Mouse (Mus musculus) heart, embryonic 12.5 days (tissue): ENCODE data around the gene Lcn4. TPM values are rescaled to one million over a fixed set of nuclear protein-coding genes. Genes with fewer than 3 reads are reported as not detected.
"Not testable (repeated sequence)": the region's sequence is repeated elsewhere in the genome, so short reads cannot be mapped to it uniquely, and the experiment has no call there.

Source experiments
- ATAC-seq: fragments of 200-750 bp; cut with Nextera tagmentation; 2 replicates; pipeline ENCODE4 v1.8.0; 2017; ENCODE audit warnings: moderate TSS enrichment, moderate library complexity; ENCODE audit not compliant: insufficient number of reproducible peaks, low FRiP score
- H3K27ac ChIP-seq: fragments of 300-500 bp; sonication (generic); 2 replicates; pipeline ENCODE4 v1.5.1; 2016; ENCODE audit warnings: mild to moderate bottlenecking, moderate library complexity; ENCODE audit not compliant: poor library complexity, severe bottlenecking
- H3K27me3 ChIP-seq: fragments of 300-500 bp; sonication (generic); replicated peaks from 2 replicates; pipeline ENCODE4 v1.6.1; 2016; ENCODE audit warnings: mild to moderate bottlenecking, moderate library complexity
- H3K36me3 ChIP-seq: fragments of 300-500 bp; sonication (generic); 2 replicates; pipeline ENCODE4 v1.6.1; 2016; ENCODE audit warnings: mild to moderate bottlenecking, moderate library complexity
- H3K4me1 ChIP-seq: fragments of 300-500 bp; sonication (generic); replicated peaks from 2 replicates; pipeline ENCODE4 v1.6.1; 2016; ENCODE audit warnings: mild to moderate bottlenecking
- H3K4me2 ChIP-seq: fragments of 300-500 bp; sonication (generic); 2 replicates; pipeline ENCODE4 v1.6.1; 2016; ENCODE audit warnings: mild to moderate bottlenecking, moderate library complexity
- H3K4me3 ChIP-seq: fragments of 300-500 bp; sonication (generic); 2 replicates; pipeline ENCODE4 v1.5.1; 2016; ENCODE audit warnings: mild to moderate bottlenecking
- H3K9ac ChIP-seq: fragments of 300-500 bp; sonication (generic); 2 replicates; pipeline ENCODE4 v1.6.1; 2016; ENCODE audit warnings: mild to moderate bottlenecking, moderate library complexity
- H3K9me3 ChIP-seq: fragments of 300-500 bp; sonication (generic); replicated peaks from 2 replicates; pipeline ENCODE4 v1.6.1; 2016; ENCODE audit warnings: mild to moderate bottlenecking, moderate library complexity
- WGBS: fragments of 180-500 bp; shearing (Covaris S2); methylation state at CpG from one replicate; pipeline ENCODE4 v1.1.7; 2016; 5-methylcytosine and 5-hydroxymethylcytosine counted together
- polyA plus RNA-seq: library from polyadenylated mRNA; unstranded; fragments of >200 nt; fragmentation: Nextera tagmentation; extraction: Ambion mirVana; gene quantifications from 2 replicates; pipeline ENCODE4 v1.2.1, GENCODE M21; 2016

Gene Lcn4
- polyA plus RNA-seq: not detected in 2 replicates

DNA sequence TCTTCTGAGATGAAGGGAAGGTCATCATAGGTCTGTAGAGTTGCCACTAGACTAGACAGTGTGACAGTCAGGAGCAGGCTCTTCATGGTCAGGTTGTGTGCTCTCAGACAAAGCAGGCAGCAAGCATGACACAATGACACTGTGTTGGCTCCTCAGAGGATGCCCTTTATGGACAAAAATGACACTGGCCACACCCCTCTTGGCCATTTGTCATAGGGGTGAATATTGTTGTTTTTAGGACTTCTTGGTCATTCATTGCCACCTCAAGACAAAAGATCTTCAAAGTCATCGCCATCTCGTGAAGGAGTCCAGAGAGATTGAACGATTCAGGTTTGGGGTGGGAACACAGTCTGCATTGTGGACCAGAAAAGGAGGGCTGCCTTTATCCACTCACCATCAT lies at the start of gene Lcn4:
Gene Lcn4, minus strand, starts transcription at position 101 of the 400 bp plus-strand sequence.
- Histone ChIP-seq H3K27ac (no peak within 1 kb of the TSS), H3K4me1 (no peaks in the 10 kb centered on the region), H3K4me2 (no peak within 1 kb of the TSS), H3K4me3 (no peak within 1 kb of the TSS), H3K9ac (no peak within 1 kb of the TSS), H3K36me3 (no peaks in the 10 kb centered on the region), H3K9me3 (no peaks in the 10 kb centered on the region), H3K27me3 (no peaks in the 10 kb centered on the region)
- 78% methylated on average over 3 of the region's 3 CpGs for WGBS
- no peak for ATAC-seq

DNA sequence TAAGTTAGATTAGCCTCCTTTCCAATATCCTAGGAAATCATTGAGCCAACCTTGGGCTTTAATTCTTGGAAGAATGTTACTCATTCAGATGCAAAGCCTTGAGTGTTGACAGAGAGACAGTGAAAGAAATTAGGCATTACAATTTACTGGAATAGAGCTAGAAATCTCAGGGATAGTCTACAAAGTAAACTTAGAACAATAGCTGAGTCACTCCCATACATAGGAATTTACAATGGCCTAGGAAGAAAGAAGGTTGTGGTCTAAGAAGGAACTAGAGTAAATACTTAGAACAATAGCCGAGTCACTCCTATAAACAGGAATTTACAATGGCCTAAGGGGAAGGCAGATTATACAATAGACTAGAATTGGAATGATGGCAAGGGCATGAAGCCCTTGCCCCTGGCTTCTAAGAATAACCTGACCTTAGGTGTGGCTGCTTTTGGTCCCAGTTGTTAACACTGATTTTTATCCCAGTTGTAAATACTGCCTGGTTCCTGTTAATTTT lies 15.1 kb upstream of the Lcn4 start:
- 77% methylated on average over 1 of the region's 1 CpGs for WGBS
- no peak for ATAC-seq
- H3K9ac ChIP-seq: no peak overlapping the region

GRCm38 (mm10) chr2:26668746-26669145 lies 2.3 kb downstream of the Lcn4 start:
- Histone ChIP-seq H3K4me1 (no peaks in the 10 kb centered on the region), H3K36me3 (no peaks in the 10 kb centered on the region), H3K4me2 (no peak overlapping the region), H3K27me3 (no peaks in the 10 kb centered on the region), H3K9ac (no peak overlapping the region), H3K9me3 (no peaks in the 10 kb centered on the region), H3K27ac (no peak overlapping the region), H3K4me3 (no peak overlapping the region)
- ATAC-seq: no peak

More for the DNA sequence above, 15.1 kb upstream of the Lcn4 start:
- Histone ChIP-seq H3K27me3 (no peaks in the 10 kb centered on the region), H3K4me2 (no peak overlapping the region), H3K4me1 (no peaks in the 10 kb centered on the region), H3K27ac (no peak overlapping the region), H3K36me3 (no peaks in the 10 kb centered on the region), H3K9me3 (no peaks in the 10 kb centered on the region), H3K4me3 (no peak overlapping the region)

DNA sequence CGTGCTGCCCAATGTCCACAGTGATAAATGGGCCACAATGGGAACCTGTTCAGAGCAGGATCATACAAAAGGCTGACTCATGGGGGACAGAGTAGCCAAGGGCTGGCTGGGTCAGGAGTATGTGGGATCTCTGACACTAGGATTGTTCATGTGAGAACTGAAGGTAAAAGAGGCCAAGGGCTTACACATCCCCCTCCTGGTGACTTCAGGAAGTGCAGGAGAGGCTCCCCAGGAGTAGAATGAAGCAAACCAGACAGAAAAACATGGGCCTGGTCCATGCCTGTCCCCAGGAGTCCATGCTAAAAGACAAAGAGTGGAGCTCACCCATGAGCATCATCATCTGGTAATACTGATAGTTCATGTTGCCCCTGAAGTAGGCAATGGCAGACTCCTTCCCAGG lies 7.5 kb downstream of the Lcn4 start:
- 74% methylated on average over 1 of the region's 1 CpGs for WGBS
- not testable (repeated sequence) for H3K9me3 ChIP-seq, H3K27ac ChIP-seq, ATAC-seq, H3K27me3 ChIP-seq, H3K4me3 ChIP-seq, H3K36me3 ChIP-seq, H3K4me2 ChIP-seq
- H3K9ac ChIP-seq: peak overlapping the region; percentile 2; the same call in 1 of the 2 replicates
- H3K4me1 ChIP-seq: peaks cover 20% of the 10 kb centered on the region

DNA sequence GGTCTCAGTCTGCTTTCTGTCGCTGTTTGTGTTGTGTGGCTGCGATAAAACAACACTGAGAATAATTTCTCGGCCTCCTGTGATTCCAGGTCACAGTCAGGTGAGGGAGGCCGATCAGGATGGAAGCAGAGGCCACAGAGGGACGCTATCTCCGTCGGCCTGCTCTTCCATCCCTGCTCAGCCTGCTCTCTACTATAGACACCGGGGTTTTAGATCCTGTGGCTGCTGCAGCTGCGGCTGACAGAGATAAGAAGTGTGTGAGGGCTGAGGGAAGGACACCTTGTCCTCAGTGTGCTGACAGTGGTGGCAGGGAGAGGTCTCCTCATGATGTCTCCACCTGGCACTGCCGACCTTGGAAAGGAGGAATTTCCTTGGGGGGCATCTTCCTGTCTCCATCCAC lies 8.0 kb downstream of the Lcn4 start:
- no peak overlapping the region for H3K27ac ChIP-seq
- H3K4me3 ChIP-seq: no peak overlapping the region
- WGBS: 44% methylated on average over 10 of the region's 10 CpGs
- peaks cover 5% of the 10 kb centered on the region; the same call in 1 of the 2 replicates for H3K9me3 ChIP-seq
- H3K4me1 ChIP-seq: peaks cover 20% of the 10 kb centered on the region
- no peaks in the 10 kb centered on the region for H3K36me3 ChIP-seq
- H3K27me3 ChIP-seq: peaks cover 4% of the 10 kb centered on the region; the same call in 1 of the 2 replicates
- no peak for ATAC-seq
- H3K4me2 ChIP-seq: no peak overlapping the region
- H3K9ac ChIP-seq: peak overlapping the region; percentile 2; the same call in 1 of the 2 replicates

DNA sequence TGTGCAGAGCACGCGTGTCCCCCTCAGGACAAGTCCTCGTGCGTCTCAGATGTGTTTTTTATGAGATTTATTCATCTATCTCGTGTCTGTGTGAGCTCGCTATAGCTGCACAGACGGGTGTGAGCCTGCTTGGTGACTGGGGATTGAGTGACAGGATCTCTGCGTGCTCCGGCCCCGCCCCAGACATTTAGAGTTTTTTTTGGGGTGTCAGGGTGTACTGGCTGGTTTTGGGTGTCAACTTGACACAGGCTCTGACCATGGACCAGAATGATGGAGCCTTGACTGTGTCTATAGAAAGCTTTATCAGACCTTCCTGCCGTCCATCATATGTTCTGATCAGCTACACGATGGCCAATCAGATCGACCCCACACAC lies 8.6 kb downstream of the Lcn4 start:
- no peaks in the 10 kb centered on the region for H3K36me3 ChIP-seq
- WGBS: 75% methylated on average over 13 of the region's 13 CpGs
- peaks cover 4% of the 10 kb centered on the region; the same call in 1 of the 2 replicates for H3K27me3 ChIP-seq
- no peak overlapping the region for H3K9ac ChIP-seq
- ATAC-seq: no peak
- peaks cover 5% of the 10 kb centered on the region; the same call in 1 of the 2 replicates for H3K9me3 ChIP-seq
- H3K27ac ChIP-seq: no peak overlapping the region
- no peak overlapping the region for H3K4me2 ChIP-seq
- H3K4me1 ChIP-seq: peaks cover 20% of the 10 kb centered on the region
- no peak overlapping the region for H3K4me3 ChIP-seq

DNA sequence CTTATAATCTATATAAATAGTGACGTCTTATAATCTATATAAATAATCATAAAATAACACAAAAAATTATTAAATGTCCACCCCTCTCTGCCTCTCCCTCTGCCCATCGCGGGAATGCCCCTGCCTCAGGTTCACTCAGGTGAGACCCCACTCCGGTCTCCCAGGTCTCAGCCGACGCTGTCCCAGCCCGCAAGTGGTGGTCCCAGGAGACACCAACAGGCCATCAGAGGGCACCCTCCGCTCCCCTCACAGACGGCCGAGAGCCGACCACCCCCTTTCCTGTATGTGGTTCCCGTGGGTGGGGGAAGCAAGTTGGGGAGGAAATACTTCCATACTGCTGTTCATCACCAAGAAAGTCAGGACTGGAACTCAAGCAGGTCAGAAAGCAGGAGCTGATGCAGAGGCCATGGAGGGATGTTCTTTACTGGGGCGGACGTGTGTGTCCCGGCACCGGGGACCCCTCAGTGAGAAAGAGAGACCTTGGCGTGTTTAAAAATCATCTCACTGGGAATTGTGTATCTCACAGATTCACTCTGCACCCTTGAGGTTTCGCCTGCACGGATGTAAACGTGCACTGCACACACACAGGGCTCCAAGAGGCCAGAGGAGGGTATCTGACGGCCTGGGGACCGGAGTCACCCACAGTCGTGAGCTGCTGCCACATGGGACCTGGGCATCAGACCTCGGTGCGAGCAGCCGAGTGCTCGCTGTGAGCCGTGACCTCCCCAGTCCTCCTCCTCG lies 9.1 kb downstream of the Lcn4 start:
- WGBS: 44% methylated on average over 29 of the region's 29 CpGs
- ATAC-seq: 0 out of 2 replicates have a peak, but pooled peaks have one; percentile 42
- H3K4me3 ChIP-seq: peak overlapping the region; percentile 46
- H3K4me2 ChIP-seq: peak overlapping the region; percentile 80
- peak overlapping the region; percentile 52; the same call in 1 of the 2 replicates for H3K9ac ChIP-seq
- H3K27me3 ChIP-seq: peaks cover 4% of the 10 kb centered on the region; the same call in 1 of the 2 replicates
- H3K36me3 ChIP-seq: no peaks in the 10 kb centered on the region
- peaks cover 5% of the 10 kb centered on the region; the same call in 1 of the 2 replicates for H3K9me3 ChIP-seq
- H3K4me1 ChIP-seq: peaks cover 20% of the 10 kb centered on the region
- H3K27ac ChIP-seq: no peak overlapping the region

- H3K4me2 ChIP-seq: peak overlapping the region; percentile 80
- H3K4me1 ChIP-seq: peaks cover 20% of the 10 kb centered on the region
- peaks cover 4% of the 10 kb centered on the region; the same call in 1 of the 2 replicates for H3K27me3 ChIP-seq
- no peaks in the 10 kb centered on the region for H3K36me3 ChIP-seq
- WGBS: under 1% methylated on average over 17 of the region's 20 CpGs
- no peak overlapping the region for H3K27ac ChIP-seq
- 0 out of 2 replicates have a peak, but pooled peaks have one; percentile 61 for ATAC-seq
- H3K4me3 ChIP-seq: peak overlapping the region; percentile 46
- peak overlapping the region; percentile 52; the same call in 1 of the 2 replicates for H3K9ac ChIP-seq
- H3K9me3 ChIP-seq: peaks cover 5% of the 10 kb centered on the region; the same call in 1 of the 2 replicates
Observed at GRCm38 (mm10) chr2:26661143-26661752, 9.8 kb downstream of the Lcn4 start.

GRCm38 (mm10) chr2:26657426-26657825 lies 13.7 kb downstream of the Lcn4 start:
- peaks cover 5% of the 10 kb centered on the region; the same call in 1 of the 2 replicates for H3K9me3 ChIP-seq
- H3K4me1 ChIP-seq: peaks cover 10% of the 10 kb centered on the region
- H3K4me2 ChIP-seq: no peak overlapping the region
- H3K27ac ChIP-seq: no peak overlapping the region
- no peak for ATAC-seq
- no peak overlapping the region for H3K4me3 ChIP-seq
- WGBS: 78% methylated on average over 2 of the region's 2 CpGs
- no peaks in the 10 kb centered on the region for H3K36me3 ChIP-seq
- peaks cover 3% of the 10 kb centered on the region; the same call in 1 of the 2 replicates for H3K27me3 ChIP-seq
- no peak overlapping the region for H3K9ac ChIP-seq

GRCm38 (mm10) chr2:26654687-26655086 lies 16.4 kb downstream of the Lcn4 start:
- H3K4me3 ChIP-seq: no peak overlapping the region
- no peak for ATAC-seq
- no peak overlapping the region for H3K9ac ChIP-seq
- no peak overlapping the region for H3K27ac ChIP-seq
- H3K36me3 ChIP-seq: no peaks in the 10 kb centered on the region
- H3K9me3 ChIP-seq: peaks cover 5% of the 10 kb centered on the region; the same call in 1 of the 2 replicates
- H3K4me2 ChIP-seq: no peak overlapping the region
- WGBS: 62% methylated on average over 1 of the region's 1 CpGs
- H3K27me3 ChIP-seq: no peaks in the 10 kb centered on the region
- H3K4me1 ChIP-seq: no peaks in the 10 kb centered on the region

- ATAC-seq: peak; percentile 87
- WGBS: 19% methylated on average over 3 of the region's 3 CpGs
- no peaks in the 10 kb centered on the region for H3K27me3 ChIP-seq
- H3K9me3 ChIP-seq: no peaks in the 10 kb centered on the region
- no peaks in the 10 kb centered on the region for H3K4me1 ChIP-seq
- no peak overlapping the region for H3K27ac ChIP-seq
- no peak overlapping the region for H3K9ac ChIP-seq
- no peak overlapping the region for H3K4me2 ChIP-seq
- no peak overlapping the region for H3K4me3 ChIP-seq
- no peaks in the 10 kb centered on the region for H3K36me3 ChIP-seq
Observed at GRCm38 (mm10) chr2:26646643-26647293, 24.3 kb downstream of the Lcn4 start.
